Mouse (Mus musculus) liver, embryonic 14.5 days (tissue): Measurements from ENCODE around the gene Tada2b.

ENCODE experiments used
- CTCF ChIP-seq: IDR thresholded peaks from 2 replicates; pipeline ENCODE4 v1.5.1; 2016; ENCODE audit warnings: antibody characterized with exemption, low read depth, control low read depth
- EP300 ChIP-seq: IDR thresholded peaks from 2 replicates; pipeline ENCODE4 v1.6.1; 2016; ENCODE audit warnings: antibody characterized with exemption, low read depth

- TF ChIP-seq CTCF (no peak), EP300 (no peak)
Measured at GRCm38 (mm10) chr5:36452821-36453220, 31.3 kb downstream of the Tada2b start.
